Mouse (Mus musculus) CH12.LX (cell line): ENCODE results near the gene Fam19a2. TPM values are rescaled to one million over a fixed set of nuclear protein-coding genes. Genes with fewer than 3 reads are reported as not detected.

Experiments
- DNase-seq: peaks from one replicate; pipeline ENCODE4 v3.0.0-alpha.2; 2013; ENCODE audit errors: extremely low read depth
- H3K27ac ChIP-seq: 2 replicates; pipeline ENCODE4 v1.5.1; 2012; ENCODE audit warnings: low read depth, mild to moderate bottlenecking, control low read depth, moderate library complexity; ENCODE audit not compliant: insufficient read depth
- H3K27me3 ChIP-seq: replicated peaks from 2 replicates; pipeline ENCODE3; 2012; ENCODE audit warnings: inconsistent platforms
- H3K36me3 ChIP-seq, 2 experiments: replicated peaks in 1 of 2; 2 replicates each; pipeline versions ENCODE3 to v1.6.1; 2012; ENCODE audit warnings: inconsistent platforms in 1 of 2, low read length in 1 of 2, mild to moderate bottlenecking in 1 of 2, mixed read lengths in 1 of 2, moderate library complexity in 1 of 2; ENCODE audit not compliant: control insufficient read depth in 1 of 2, insufficient read depth in 1 of 2
- H3K4me1 ChIP-seq, 2 experiments: 2 replicates each; pipeline ENCODE4 v1.6.1; 2012; ENCODE audit warnings: inconsistent platforms in 1 of 2, moderate library complexity in 1 of 2; ENCODE audit not compliant: insufficient read depth in 2 of 2, control insufficient read depth in 1 of 2
- H3K4me2 ChIP-seq: 2 replicates; pipeline ENCODE4 v1.6.1; 2012; ENCODE audit warnings: low read depth, mild to moderate bottlenecking, control low read depth; ENCODE audit not compliant: poor library complexity, insufficient read depth, severe bottlenecking
- H3K4me3 ChIP-seq, 3 experiments: fragments of 150-350 bp in 1 of 3; sonication (generic) in 1 of 3; replicated peaks in 1 of 3; 2 replicates each; pipeline versions ENCODE3 to v1.5.1; 2011 to 2012; ENCODE audit warnings: low read depth in 2 of 3, low read length in 2 of 3, mild to moderate bottlenecking in 2 of 3, moderate library complexity in 2 of 3, control low read depth in 1 of 3, improper control_type of control experiment in 1 of 3, inconsistent platforms in 1 of 3, mixed read lengths in 1 of 3; ENCODE audit not compliant: poor library complexity in 1 of 3
- H3K79me2 ChIP-seq: replicated peaks from 2 replicates; pipeline ENCODE4 v1.6.1; 2012; ENCODE audit warnings: mild to moderate bottlenecking, moderate library complexity; ENCODE audit not compliant: control insufficient read depth, poor library complexity, insufficient read depth, severe bottlenecking; ENCODE audit errors: extremely low read depth
- H3K9ac ChIP-seq: 2 replicates; pipeline ENCODE4 v1.6.1; 2012; ENCODE audit warnings: low read depth, mild to moderate bottlenecking, control low read depth, moderate library complexity; ENCODE audit not compliant: insufficient read depth
- H3K9me3 ChIP-seq: replicated peaks from 2 replicates; pipeline ENCODE3; 2012; ENCODE audit warnings: low read length, inconsistent platforms, mixed read lengths
- BHLHE40 ChIP-seq: IDR thresholded peaks from 2 replicates; pipeline ENCODE4 v1.6.1; 2011; ENCODE audit warnings: mild to moderate bottlenecking, low read depth, low read length, improper control_type of control experiment
- CTCF ChIP-seq, 2 experiments: IDR thresholded peaks in 1 of 2; conservative IDR thresholded peaks in 1 of 2; 2 replicates each; pipeline ENCODE4 v1.5.1; 2011 to 2012; ENCODE audit warnings: low read depth in 2 of 2, low read length in 2 of 2, improper control_type of control experiment in 1 of 2, inconsistent platforms in 1 of 2, mild to moderate bottlenecking in 1 of 2, moderate library complexity in 1 of 2
- E2F4 ChIP-seq: IDR thresholded peaks from 2 replicates; pipeline ENCODE4 v1.6.1; 2011; ENCODE audit warnings: low read depth, low read length, improper control_type of control experiment; ENCODE audit not compliant: insufficient replicate concordance
- EP300 ChIP-seq: IDR thresholded peaks from 2 replicates; pipeline ENCODE4 v1.6.1; 2011; ENCODE audit warnings: low read length, improper control_type of control experiment
- HCFC1 ChIP-seq: IDR thresholded peaks from 2 replicates; pipeline ENCODE4 v1.6.1; 2012; ENCODE audit warnings: low read depth, mild to moderate bottlenecking, inconsistent platforms, low read length, improper control_type of control experiment
- JUND ChIP-seq: conservative IDR thresholded peaks from 2 replicates; pipeline ENCODE4 v1.6.1; 2011; ENCODE audit warnings: low read depth, low read length, improper control_type of control experiment
- MAX ChIP-seq: IDR thresholded peaks from 2 replicates; pipeline ENCODE4 v1.6.1; 2011; ENCODE audit warnings: low read length, improper control_type of control experiment
- MAZ ChIP-seq: IDR thresholded peaks from 2 replicates; pipeline ENCODE4 v1.6.1; 2012; ENCODE audit warnings: low read depth, mild to moderate bottlenecking, inconsistent platforms, low read length, improper control_type of control experiment, moderate library complexity
- MXI1 ChIP-seq: IDR thresholded peaks from 2 replicates; pipeline ENCODE4 v1.6.1; 2011; ENCODE audit warnings: mild to moderate bottlenecking, low read depth, low read length, improper control_type of control experiment
- MYC ChIP-seq: IDR thresholded peaks from 2 replicates; pipeline ENCODE4 v1.6.1; 2011; ENCODE audit warnings: low read depth, mild to moderate bottlenecking, improper control_type of control experiment, low read length
- PAX5 ChIP-seq: IDR thresholded peaks from 2 replicates; pipeline ENCODE4 v1.6.1; 2012; ENCODE audit warnings: low read length, inconsistent platforms, mixed read lengths
- POLR2A ChIP-seq: IDR thresholded peaks from 2 replicates; pipeline ENCODE4 v1.6.1; 2011; ENCODE audit warnings: low read depth, mild to moderate bottlenecking, improper control_type of control experiment, low read length
- RAD21 ChIP-seq: IDR thresholded peaks from 2 replicates; pipeline ENCODE4 v1.6.1; 2011; ENCODE audit warnings: low read depth, mild to moderate bottlenecking, low read length, improper control_type of control experiment, moderate library complexity
- RCOR1 ChIP-seq: conservative IDR thresholded peaks from 2 replicates; pipeline ENCODE4 v1.6.1; 2012; ENCODE audit warnings: low read depth, mild to moderate bottlenecking, inconsistent platforms, low read length, improper control_type of control experiment
- TBP ChIP-seq: conservative IDR thresholded peaks from 2 replicates; pipeline ENCODE4 v1.6.1; 2011; ENCODE audit warnings: low read depth, low read length, improper control_type of control experiment
- UBTF ChIP-seq: IDR thresholded peaks from 2 replicates; pipeline ENCODE4 v1.6.1; 2012; ENCODE audit warnings: low read depth, mild to moderate bottlenecking, inconsistent platforms, low read length, improper control_type of control experiment, moderate library complexity
- USF1 ChIP-seq: IDR thresholded peaks from 2 replicates; pipeline ENCODE4 v1.6.1; 2014; ENCODE audit warnings: low read depth, mild to moderate bottlenecking, inconsistent platforms, low read length, improper control_type of control experiment
- ZC3H11A ChIP-seq: IDR thresholded peaks from 2 replicates; pipeline ENCODE4 v1.6.1; 2012; ENCODE audit warnings: low read depth, mild to moderate bottlenecking, inconsistent platforms, low read length, improper control_type of control experiment
- ZNF384 ChIP-seq: IDR thresholded peaks from 2 replicates; pipeline ENCODE4 v1.6.1; 2012; ENCODE audit warnings: low read depth, low read length, improper control_type of control experiment, inconsistent platforms
- dilution Hi-C: fragments of 300-500 bp; cut with MboI; formaldehyde crosslinking; loops from 2 replicates; pipeline ENCODE4 v1.14.3; 2020; ENCODE audit warnings: low sequenced_read_pairs; ENCODE audit not compliant: extremely low pct_unique_long_range_greater_than_20kb, extremely low pct_ligation_motif_present
- in situ Hi-C: fragments of 300-500 bp; cut with MboI; formaldehyde crosslinking; loops from 3 replicates; pipeline ENCODE4 v1.14.3; 2019; ENCODE audit warnings: low sequenced_read_pairs, low pct_ligation_motif_present, low pct_unique_long_range_greater_than_20kb, mixed read lengths
- polyA plus RNA-seq: library from polyadenylated mRNA; unstranded; fragments of >175 nt; gene quantifications from 2 replicates; pipeline ENCODE4 v1.2.1, GENCODE M21; 2012; ENCODE audit warnings: low read depth; ENCODE audit not compliant: insufficient read length
- total RNA-seq, 2 experiments: library from RNA; depleted of rRNA; stranded (reverse); fragments of 300-350 nt in 1 of 2; fragments of >200 nt in 1 of 2; gene quantifications; 2 replicates each; pipeline ENCODE4 v1.2.3; 2012 to 2014

Fam19a2 gene
- total and polyA plus RNA-seq, 3 experiments = not detected

- Histone ChIP-seq H3K9ac (no peak overlapping the region), H3K4me3 (no peak overlapping the region), H3K27me3 (no peaks in the 10 kb centered on the region), H3K4me2 (no peak overlapping the region), H3K9me3 (peaks cover 44% of the 10 kb centered on the region), H3K27ac (no peak overlapping the region), H3K36me3 (no peaks in the 10 kb centered on the region), H3K79me2 (no peaks in the 10 kb centered on the region), H3K4me1 (no peaks in the 10 kb centered on the region)
- in situ Hi-C loops (no loop called here), dilution Hi-C loops (no loop called here)
- DNase-seq = no peak
- TF ChIP-seq MXI1 (no peak), PAX5 (no peak), MAZ (no peak), HCFC1 (no peak), JUND (no peak), USF1 (no peak), RCOR1 (no peak), E2F4 (no peak), RAD21 (no peak), BHLHE40 (no peak), MAX (no peak), UBTF (no peak), CTCF (conservative IDR thresholded peaks at IDR 0.05 in 1 of 2, IDR thresholded peaks at IDR 0.05 in 1 of 2; ENCODE audit: low read depth in 2 of 2, low read length in 2 of 2) (no peak), POLR2A (no peak), EP300 (no peak)
Measured at GRCm38 (mm10) chr10:123577823-123578222, 314.0 kb downstream of the Fam19a2 start.

GRCm38 (mm10) chr10:123579012-123579411, 315.2 kb downstream of the Fam19a2 start:
- dilution Hi-C loops = no loop called here
- H3K27ac ChIP-seq = no peak overlapping the region

GRCm38 (mm10) chr10:123595043-123595442, 331.2 kb downstream of the Fam19a2 start:
- Histone ChIP-seq H3K27ac (no peak overlapping the region), H3K36me3 (no peaks in the 10 kb centered on the region), H3K9me3 (peaks cover 32% of the 10 kb centered on the region), H3K4me3 (no peak overlapping the region), H3K4me2 (no peak overlapping the region), H3K4me1 (no peaks in the 10 kb centered on the region), H3K79me2 (no peaks in the 10 kb centered on the region), H3K27me3 (no peaks in the 10 kb centered on the region), H3K9ac (no peak overlapping the region)
- in situ Hi-C loops = no loop called here
- no peak for DNase-seq
- dilution Hi-C loops = no loop called here
- no peak for TF ChIP-seq CTCF (conservative IDR thresholded peaks at IDR 0.05 in 1 of 2, IDR thresholded peaks at IDR 0.05 in 1 of 2; ENCODE audit: low read depth in 2 of 2, low read length in 2 of 2)
- TF ChIP-seq ZC3H11A = no peak
- no peak for TF ChIP-seq ZNF384
- no peak for TF ChIP-seq TBP
- no peak for TF ChIP-seq USF1

More at GRCm38 (mm10) chr10:123579012-123579411, 315.2 kb downstream of the Fam19a2 start:
- TF ChIP-seq POLR2A = no peak
- TF ChIP-seq MYC = no peak
- no peak overlapping the region for H3K4me3 ChIP-seq
- H3K36me3 ChIP-seq = no peaks in the 10 kb centered on the region
- no peak overlapping the region for H3K9ac ChIP-seq
- H3K9me3 ChIP-seq = peaks cover 43% of the 10 kb centered on the region
- H3K79me2 ChIP-seq = no peaks in the 10 kb centered on the region
- H3K4me2 ChIP-seq = no peak overlapping the region
- in situ Hi-C loops = no loop called here
- no peaks in the 10 kb centered on the region for H3K27me3 ChIP-seq
- H3K4me1 ChIP-seq = no peaks in the 10 kb centered on the region
- DNase-seq = no peak
